Mouse (Mus musculus): ENCODE results near the gene P2ry2.

P2ry2 gene

GRCm38 (mm10) chr7:101012541-101012940, at the start of gene P2ry2:
TSS of gene P2ry2 (minus strand) at chr7:101012866.
- DNase-seq (ENCODE audit: low read depth), result no peak

- DNase-seq (ENCODE audit: low read depth), result no peak
Measured at GRCm38 (mm10) chr7:101062246-101062645, 49.6 kb upstream of the P2ry2 start.

GRCm38 (mm10) chr7:101061381-101061780, 48.7 kb upstream of the P2ry2 start:
- peak; percentile 91 for DNase-seq (ENCODE audit: low read depth)

- peak; percentile 92 for DNase-seq (ENCODE audit: low read depth)
Measured at GRCm38 (mm10) chr7:101060476-101060875, 47.8 kb upstream of the P2ry2 start.

- DNase-seq (ENCODE audit: low read depth), result no peak
Measured at GRCm38 (mm10) chr7:101059188-101059587, 46.5 kb upstream of the P2ry2 start.

GRCm38 (mm10) chr7:101057309-101057708, 44.6 kb upstream of the P2ry2 start:
- no peak for DNase-seq (ENCODE audit: low read depth)

GRCm38 (mm10) chr7:101053136-101053535, 40.5 kb upstream of the P2ry2 start:
- DNase-seq (ENCODE audit: low read depth), result no peak

GRCm38 (mm10) chr7:101051551-101052221, 39.0 kb upstream of the P2ry2 start:
- DNase-seq (ENCODE audit: low read depth), result peak; percentile 90

- peak; percentile 93 for DNase-seq (ENCODE audit: low read depth)
Measured at GRCm38 (mm10) chr7:101050724-101051550, 38.3 kb upstream of the P2ry2 start.

- DNase-seq (ENCODE audit: low read depth), result no peak
Measured at GRCm38 (mm10) chr7:101049326-101050087, 36.8 kb upstream of the P2ry2 start.

- DNase-seq (ENCODE audit: low read depth), result no peak
Measured at GRCm38 (mm10) chr7:101048247-101048646, 35.6 kb upstream of the P2ry2 start.

- DNase-seq (ENCODE audit: low read depth), result no peak
Measured at GRCm38 (mm10) chr7:101043846-101044541, 31.3 kb upstream of the P2ry2 start.

GRCm38 (mm10) chr7:101041977-101042749, 29.5 kb upstream of the P2ry2 start:
- DNase-seq (ENCODE audit: low read depth), result peak; percentile 99

GRCm38 (mm10) chr7:101041544-101041943, 28.9 kb upstream of the P2ry2 start:
- no peak for DNase-seq (ENCODE audit: low read depth)

GRCm38 (mm10) chr7:101033371-101033770, 20.7 kb upstream of the P2ry2 start:
- DNase-seq (ENCODE audit: low read depth), result peak; percentile 80

- DNase-seq (ENCODE audit: low read depth), result no peak
Measured at GRCm38 (mm10) chr7:101031234-101031633, 18.6 kb upstream of the P2ry2 start.

GRCm38 (mm10) chr7:101030756-101031155, 18.1 kb upstream of the P2ry2 start:
- peak; percentile 20 for DNase-seq (ENCODE audit: low read depth)

- peak; percentile 53 for DNase-seq (ENCODE audit: low read depth)
Measured at GRCm38 (mm10) chr7:101029446-101029845, 16.8 kb upstream of the P2ry2 start.

- DNase-seq (ENCODE audit: low read depth), result no peak
Measured at GRCm38 (mm10) chr7:101028991-101029390, 16.3 kb upstream of the P2ry2 start.

GRCm38 (mm10) chr7:101028444-101028757, 15.7 kb upstream of the P2ry2 start:
- peak; percentile 91 for DNase-seq (ENCODE audit: low read depth)
